Mouse (Mus musculus) megakaryocyte-erythroid progenitor cell, adult 5-6 weeks (primary cell): ENCODE data around the gene Gcsam. TPM values are rescaled to one million over a fixed set of nuclear protein-coding genes. Genes with fewer than 3 reads are reported as not detected.

Source experiments
- ATAC-seq: replicated peaks from 2 replicates; pipeline ENCODE4 v1.8.0; 2016; ENCODE audit warnings: mild to moderate bottlenecking, inconsistent platforms; ENCODE audit not compliant: severe bottlenecking, poor library complexity, low FRiP score, low TSS enrichment
- total RNA-seq, 2 experiments: library from RNA; stranded (forward) in 1 of 2; stranded (reverse) in 1 of 2; fragments of 200-1000, 215-1000 nt in 1 of 2; fragments of >200 nt in 1 of 2; fragmentation: Nextera tagmentation in 1 of 2; gene quantifications; 2 replicates each; pipeline ENCODE4 v1.2.3; 2014 to 2017

Gcsam gene
- total RNA-seq (2014; fragmentation: Nextera tagmentation) (0.27 TPM in 1 of 2 replicates, not detected in the other), total RNA-seq (2017) (0.38 and 1.1 TPM in 2 replicates)

- ATAC-seq = no peak
Observed at GRCm38 (mm10) chr16:45610267-45610666, at the start of gene Gcsam. Gcsam (plus strand) TSS chr16:45610380.

DNA sequence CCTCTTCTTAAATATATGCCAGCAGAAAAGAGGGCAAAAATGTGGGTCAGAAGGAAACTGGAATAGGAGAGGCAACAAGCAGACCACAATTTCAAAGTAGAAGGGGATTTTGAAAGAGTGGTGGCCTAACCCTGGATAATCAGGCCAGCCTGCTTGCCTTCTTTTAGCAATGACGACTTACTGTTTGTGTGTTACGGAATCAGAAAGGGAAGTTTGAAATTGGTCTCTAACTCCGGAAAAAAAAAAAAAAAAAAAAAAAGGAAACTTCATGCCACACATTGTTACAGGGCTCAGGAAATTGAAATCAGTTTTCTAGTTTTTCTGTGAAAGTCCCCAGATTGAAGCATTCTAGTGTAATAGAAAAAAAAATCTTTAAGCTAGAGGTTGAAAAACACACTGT, 48.4 kb upstream of the Gcsam start:
- no peak for ATAC-seq

DNA sequence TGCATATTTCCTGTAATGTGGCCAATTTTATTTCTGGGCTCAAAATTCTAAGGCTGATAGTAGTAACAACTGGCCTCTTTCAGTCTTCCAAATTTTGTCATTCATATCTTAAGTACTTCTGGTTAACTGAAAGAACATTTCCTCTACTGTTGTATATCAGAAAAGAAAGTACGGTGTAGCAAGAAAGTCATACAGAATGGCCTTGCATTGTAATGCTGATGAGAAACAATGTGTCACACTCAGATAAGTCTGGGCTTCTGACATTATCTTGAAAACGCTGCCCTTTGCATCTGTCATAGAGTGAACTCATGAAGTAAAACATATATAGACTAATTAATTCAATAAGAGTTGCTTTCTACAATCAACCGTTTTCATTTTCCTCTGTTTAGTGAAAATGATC, 37.9 kb upstream of the Gcsam start:
- peak; percentile 99 for ATAC-seq

DNA sequence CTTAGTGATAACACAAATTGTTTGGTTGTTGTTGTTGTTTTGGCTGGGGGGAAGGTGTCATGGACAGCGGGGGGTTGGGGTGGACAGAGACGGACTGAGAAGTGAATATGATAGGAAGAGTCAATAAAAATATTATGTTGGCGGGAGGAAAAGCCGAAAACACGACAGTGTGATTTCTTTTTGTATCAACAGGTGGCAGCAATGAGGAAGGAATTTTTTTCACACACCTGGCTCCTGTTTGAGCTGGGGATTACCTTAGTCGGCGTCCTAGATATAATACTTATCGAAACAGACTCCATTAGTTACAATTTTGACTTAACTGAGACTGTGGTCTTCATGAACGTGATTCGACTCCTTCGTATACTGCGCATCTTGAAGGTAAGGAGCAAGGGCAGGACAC, 30.3 kb upstream of the Gcsam start:
- ATAC-seq = no peak

DNA sequence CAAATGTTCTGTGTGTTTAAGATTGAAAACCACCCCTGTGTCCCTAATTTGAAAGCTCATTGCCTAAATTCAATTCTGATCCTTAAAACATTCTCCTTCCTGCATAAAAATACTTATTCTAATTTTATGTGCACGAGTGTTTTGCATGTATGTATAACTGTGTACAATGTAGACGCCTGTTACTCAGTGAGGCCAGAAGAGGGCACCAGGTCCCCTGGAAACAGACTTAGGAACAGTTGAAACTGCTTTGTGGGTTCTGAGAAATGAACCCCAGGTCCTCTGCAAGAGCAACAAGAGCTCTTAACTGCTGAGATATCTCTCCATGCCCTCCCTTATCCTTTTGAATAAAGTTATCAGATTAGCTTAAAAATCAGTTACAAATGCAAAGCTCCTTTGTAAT, 27.7 kb upstream of the Gcsam start:
- peak; percentile 84 for ATAC-seq

- ATAC-seq = no peak
Observed at GRCm38 (mm10) chr16:45593656-45594055, 16.5 kb upstream of the Gcsam start.

DNA sequence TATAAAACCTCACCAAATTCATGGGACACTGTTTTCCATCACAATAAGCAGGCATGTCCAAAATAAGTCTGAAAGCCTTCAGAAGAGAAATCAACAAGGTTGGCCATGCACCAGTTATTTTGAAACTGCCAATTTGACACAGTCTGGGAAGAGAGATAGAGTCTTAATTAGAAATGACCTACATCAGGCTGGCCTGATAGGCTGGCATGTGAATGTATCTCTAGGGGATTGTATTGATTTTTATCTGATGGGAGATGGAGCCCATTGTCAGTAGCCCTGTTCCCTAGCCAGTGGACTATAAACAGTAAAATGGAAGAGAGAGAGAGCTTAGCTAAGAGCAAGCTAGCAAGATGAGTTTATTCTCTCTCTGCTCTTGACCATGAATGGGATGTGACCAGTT, 14.7 kb upstream of the Gcsam start:
- no peak for ATAC-seq

DNA sequence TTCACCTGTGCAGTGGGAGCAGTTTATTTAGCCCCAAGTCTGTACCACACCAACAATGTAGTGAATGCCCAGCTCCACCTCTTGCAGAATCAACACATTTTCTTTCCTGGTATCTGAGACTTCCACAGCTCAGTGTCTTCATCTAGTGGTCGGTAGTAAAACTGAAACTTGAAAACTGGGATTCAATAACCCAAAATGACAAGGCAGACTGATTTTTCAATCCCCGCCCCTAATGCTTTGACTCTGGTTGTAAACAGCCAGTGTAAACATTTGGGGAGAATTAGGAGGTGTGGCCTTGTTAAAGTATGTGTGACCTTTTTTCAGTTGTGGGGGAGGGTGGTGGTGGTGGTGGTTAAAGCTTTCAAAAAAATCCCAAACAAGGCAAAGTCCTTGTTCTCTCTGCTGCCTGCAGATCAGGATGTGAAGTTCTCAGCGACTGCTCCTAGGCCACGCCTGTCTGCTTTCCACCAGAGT, 1.7 kb upstream of the Gcsam start:
- ATAC-seq = 0 out of 2 replicates have a peak, but pooled peaks have one; percentile 19

DNA sequence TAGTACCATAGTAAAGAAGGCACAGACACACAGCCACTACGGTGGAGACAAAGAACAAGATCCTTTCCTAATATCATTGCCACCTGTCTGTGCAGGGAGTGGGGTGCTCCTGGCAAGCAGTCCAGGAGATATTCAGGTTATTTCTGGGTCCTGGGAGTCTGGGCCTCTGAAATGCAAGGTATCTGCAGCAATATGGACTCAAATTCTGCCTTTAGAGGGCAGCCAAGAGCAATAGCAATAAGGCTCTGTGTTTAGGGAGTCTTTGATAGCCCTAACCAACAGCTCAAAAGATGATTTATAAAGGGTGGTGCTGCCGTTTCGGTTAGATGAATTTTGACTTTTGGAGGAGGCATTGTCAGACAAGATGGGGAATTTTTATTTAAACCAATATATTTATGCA, 880 bp upstream of the Gcsam start:
- ATAC-seq = peak; percentile 96

DNA sequence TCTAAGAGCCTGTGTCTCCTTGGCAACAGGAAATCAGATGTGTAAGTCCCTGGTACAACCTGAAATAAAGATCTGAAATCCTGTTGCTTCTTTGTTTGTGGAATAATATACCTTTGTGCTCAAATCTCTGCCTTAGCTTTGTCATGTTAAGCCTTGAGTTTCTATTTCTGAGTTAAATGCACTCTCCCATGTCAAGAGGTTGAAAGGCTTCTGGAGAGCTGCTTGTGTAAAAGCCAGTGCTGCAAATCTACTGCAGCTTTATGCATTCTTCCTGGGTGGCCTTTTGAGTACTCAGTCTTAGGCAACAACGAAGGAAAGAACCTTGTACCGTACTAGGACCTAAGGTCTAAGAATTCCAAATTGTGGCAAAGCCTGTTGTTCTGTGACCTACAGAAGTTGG, 3.1 kb downstream of the Gcsam start:
- no peak for ATAC-seq

- no peak for ATAC-seq
Observed at GRCm38 (mm10) chr16:45615944-45616343, 5.8 kb downstream of the Gcsam start.

- ATAC-seq = peak; percentile 58
Observed at GRCm38 (mm10) chr16:45619751-45620375, 9.7 kb downstream of the Gcsam start.

DNA sequence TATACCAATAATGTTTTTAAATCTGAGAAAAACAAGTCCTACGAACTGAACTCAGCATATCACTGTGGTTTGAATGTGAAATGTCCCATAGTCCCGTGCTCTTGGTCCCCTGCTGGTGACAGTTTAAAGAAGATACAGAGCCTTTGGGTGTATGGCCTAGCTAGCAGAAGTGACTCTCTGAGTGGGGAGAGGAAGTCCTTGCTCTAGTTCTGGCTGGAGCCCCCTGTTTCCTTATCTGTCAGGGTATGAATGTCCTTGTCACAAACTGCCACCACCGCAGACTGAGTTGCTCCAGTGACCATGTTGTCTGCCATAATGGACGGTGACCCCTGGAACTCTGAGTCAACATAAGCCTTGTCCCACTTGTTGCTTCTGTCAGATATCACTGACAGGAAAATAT, 13.1 kb downstream of the Gcsam start:
- 0 out of 2 replicates have a peak, but pooled peaks have one; percentile 35 for ATAC-seq

- ATAC-seq = no peak
Observed at GRCm38 (mm10) chr16:45624791-45625190, 14.6 kb downstream of the Gcsam start.

DNA sequence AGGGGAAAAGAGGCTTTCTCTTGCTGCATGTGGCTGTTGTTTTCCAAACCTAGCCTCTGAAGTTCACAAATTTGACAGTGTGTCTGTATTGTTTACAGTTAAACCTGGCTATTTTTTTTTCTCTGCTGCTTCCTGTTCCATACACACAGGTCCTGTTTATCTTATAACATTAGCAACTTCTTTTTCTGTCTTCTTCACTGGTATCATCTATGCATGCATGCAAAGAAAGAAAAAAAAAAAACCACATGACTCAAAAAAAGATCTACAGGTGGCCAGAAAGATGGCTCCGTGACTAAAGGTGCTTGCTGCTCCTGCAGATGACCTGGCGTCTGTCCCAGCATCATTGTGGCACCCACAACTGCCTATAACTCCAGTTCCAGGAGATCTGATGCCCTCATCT, 15.2 kb downstream of the Gcsam start:
- ATAC-seq = 0 out of 2 replicates have a peak, but pooled peaks have one; percentile 11

- no peak for ATAC-seq
Observed at GRCm38 (mm10) chr16:45629497-45630105, 19.4 kb downstream of the Gcsam start.

DNA sequence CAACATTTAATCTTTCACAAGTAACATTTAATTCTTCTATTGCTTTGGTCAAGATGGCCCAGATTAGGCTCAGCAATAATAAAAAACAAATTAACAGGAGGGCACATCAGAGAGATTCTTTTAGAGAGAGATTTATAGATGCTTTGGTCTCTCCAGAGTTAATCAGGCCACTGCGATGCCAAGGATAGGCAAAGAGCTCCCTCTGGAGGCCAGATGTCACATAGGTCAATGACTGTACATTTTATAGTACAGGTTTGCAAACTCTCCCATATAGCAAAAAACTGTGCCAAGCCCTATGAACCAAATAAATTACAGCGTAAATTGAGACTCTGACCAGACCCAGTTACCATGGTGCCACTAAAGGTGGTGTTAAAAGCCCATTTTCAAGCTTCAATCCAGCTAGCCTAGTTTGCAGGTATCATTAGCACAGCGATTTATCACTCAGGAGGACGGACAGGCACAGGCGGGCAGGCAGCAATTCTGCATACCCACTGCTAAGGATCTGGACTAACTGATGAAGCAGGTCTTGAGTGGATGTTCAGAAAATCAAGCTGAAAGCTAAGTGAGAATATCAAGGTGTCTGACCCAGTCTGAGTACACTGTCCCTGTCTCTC, 20.3 kb downstream of the Gcsam start:
- peak; percentile 90 for ATAC-seq

- no peak for ATAC-seq
Observed at GRCm38 (mm10) chr16:45632420-45632819, 22.2 kb downstream of the Gcsam start.

- ATAC-seq = no peak
Observed at GRCm38 (mm10) chr16:45635826-45636225, 25.6 kb downstream of the Gcsam start.

DNA sequence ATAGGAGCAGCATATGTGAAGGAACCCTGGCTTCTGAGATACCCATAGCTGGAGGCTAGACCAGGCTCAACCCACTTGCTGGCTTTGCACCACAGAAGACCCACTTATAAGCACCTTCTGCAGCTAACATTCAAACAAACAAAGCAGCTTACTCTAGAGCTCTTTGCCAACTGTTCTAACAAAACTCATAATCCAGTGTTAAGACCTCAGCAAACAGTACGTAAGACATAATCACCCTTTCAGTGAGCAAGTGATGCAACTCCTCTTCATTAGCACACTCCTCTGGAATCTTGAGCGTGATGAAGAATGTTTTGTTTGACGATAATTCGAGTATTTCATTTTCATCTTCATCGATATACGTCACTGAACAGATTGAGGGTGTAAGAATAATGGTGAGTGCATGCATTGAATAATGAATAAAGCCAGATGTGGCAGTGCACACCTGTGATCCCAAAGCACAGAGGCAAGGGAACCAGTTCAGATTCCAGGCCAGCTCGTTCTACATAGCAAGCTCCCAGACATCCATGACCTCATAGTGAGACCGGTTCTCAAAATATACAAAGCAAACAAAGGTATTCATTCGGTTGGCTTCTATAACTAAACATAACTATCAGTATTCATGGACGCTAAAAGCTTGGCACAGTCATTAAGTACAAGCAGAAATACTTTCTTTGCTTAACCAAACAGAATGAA, 30.0 kb downstream of the Gcsam start:
- no peak for ATAC-seq
